Mouse (Mus musculus) midbrain, embryonic 11.5 days (tissue): ENCODE results near the gene Spata31d1b. TPM values are rescaled to one million over a fixed set of nuclear protein-coding genes. Genes with fewer than 3 reads are reported as not detected.
"Not testable (repeated sequence)": the region's sequence is repeated elsewhere in the genome, so short reads cannot be mapped to it uniquely, and the experiment has no call there.

Source experiments
- ATAC-seq: fragments of 200-750 bp; cut with Nextera tagmentation; 2 replicates; pipeline ENCODE4 v1.8.0; 2017; ENCODE audit warnings: moderate TSS enrichment, moderate library complexity; ENCODE audit not compliant: low FRiP score
- DNase-seq: peaks from one replicate; pipeline ENCODE4 v3.0.0; 2015; ENCODE audit warnings: low spot score; ENCODE audit errors: missing footprints
- H3K27ac ChIP-seq: fragments of 300-500 bp; sonication (generic); 2 replicates; pipeline ENCODE4 v1.5.1; 2014; ENCODE audit warnings: low read depth, low read length
- H3K27me3 ChIP-seq: fragments of 300-500 bp; sonication (generic); 2 replicates; pipeline ENCODE4 v1.6.1; 2014; ENCODE audit warnings: mild to moderate bottlenecking, low read length, moderate library complexity, mixed read lengths; ENCODE audit not compliant: control insufficient read depth, insufficient read depth
- H3K36me3 ChIP-seq: fragments of 300-500 bp; sonication (generic); 2 replicates; pipeline ENCODE4 v1.6.1; 2014; ENCODE audit warnings: mild to moderate bottlenecking, low read length, moderate library complexity, mixed read lengths; ENCODE audit not compliant: control insufficient read depth, insufficient read depth
- H3K4me1 ChIP-seq: fragments of 300-500 bp; sonication (generic); 2 replicates; pipeline ENCODE4 v1.6.1; 2014; ENCODE audit warnings: low read length; ENCODE audit not compliant: control insufficient read depth, insufficient read depth
- H3K4me2 ChIP-seq: fragments of 300-500 bp; sonication (generic); 2 replicates; pipeline ENCODE4 v1.6.1; 2014; ENCODE audit warnings: mild to moderate bottlenecking, moderate library complexity
- H3K4me3 ChIP-seq: fragments of 300-500 bp; sonication (generic); 2 replicates; pipeline ENCODE4 v1.5.1; 2014; ENCODE audit warnings: low read depth, low read length
- H3K9ac ChIP-seq: fragments of 300-500 bp; sonication (generic); 2 replicates; pipeline ENCODE4 v1.6.1; 2014; ENCODE audit warnings: low read length
- H3K9me3 ChIP-seq: fragments of 300-500 bp; sonication (generic); 2 replicates; pipeline ENCODE4 v1.6.1; 2016; ENCODE audit warnings: low read length; ENCODE audit not compliant: control insufficient read depth
- WGBS: fragments of 180-500 bp; shearing (Covaris S2); extraction: QIAGEN DNeasy Blood & Tissue Kit; methylation state at CpG from one replicate; pipeline ENCODE4 v1.1.7; 2014; 5-methylcytosine and 5-hydroxymethylcytosine counted together
- polyA plus RNA-seq: library from polyadenylated mRNA; unstranded; fragments of >200 nt; fragmentation: Nextera tagmentation; extraction: Ambion mirVana; gene quantifications from 2 replicates; pipeline ENCODE4 v1.2.1, GENCODE M21; 2014

Spata31d1b gene
- polyA plus RNA-seq, 1 experiment from 2014 or later: 0.05 TPM

GRCm38 (mm10) chr13:59704562-59704961 is 7.5 kb upstream of the Spata31d1b start:
- H3K4me1 ChIP-seq: no peaks in the 10 kb centered on the region
- no peak overlapping the region for H3K27ac ChIP-seq
- no peak overlapping the region for H3K9ac ChIP-seq
- H3K4me3 ChIP-seq: no peak overlapping the region
- DNase-seq (no peak), ATAC-seq (no peak)
- no peaks in the 10 kb centered on the region for H3K27me3 ChIP-seq
- H3K36me3 ChIP-seq: no peaks in the 10 kb centered on the region
- no peak overlapping the region for H3K4me2 ChIP-seq
- no peaks in the 10 kb centered on the region for H3K9me3 ChIP-seq
- WGBS: 66% methylated on average over 12 of the region's 12 CpGs

- ATAC-seq: no peak
- no peaks in the 10 kb centered on the region for H3K4me1 ChIP-seq
- no peak within 1 kb of the TSS for H3K9ac ChIP-seq
- no peak within 1 kb of the TSS for H3K4me2 ChIP-seq
- H3K27ac ChIP-seq: no peak within 1 kb of the TSS
- no peak within 1 kb of the TSS for H3K4me3 ChIP-seq
- peak; percentile 84 for DNase-seq
- H3K27me3 ChIP-seq: no peaks in the 10 kb centered on the region
- H3K9me3 ChIP-seq: no peaks in the 10 kb centered on the region
- no peaks in the 10 kb centered on the region for H3K36me3 ChIP-seq
- 93% methylated on average over 15 of the region's 15 CpGs for WGBS
Observed at GRCm38 (mm10) chr13:59710230-59710629, 1.9 kb upstream of the Spata31d1b start, which contains the start of gene Spata31d1a. Gene Spata31d1a (minus strand): TSS chr13:59710330.

- no peak for DNase-seq
- no peak overlapping the region for H3K27ac ChIP-seq
- H3K9me3 ChIP-seq: no peaks in the 10 kb centered on the region
- no peaks in the 10 kb centered on the region for H3K4me1 ChIP-seq
- WGBS: 41% methylated on average over 3 of the region's 3 CpGs
- H3K27me3 ChIP-seq: no peaks in the 10 kb centered on the region
- ATAC-seq: no peak
- no peak overlapping the region for H3K4me2 ChIP-seq
- H3K4me3 ChIP-seq: no peak overlapping the region
- no peak overlapping the region for H3K9ac ChIP-seq
- H3K36me3 ChIP-seq: no peaks in the 10 kb centered on the region
Observed at GRCm38 (mm10) chr13:59713710-59714109, 1.6 kb downstream of the Spata31d1b start.

GRCm38 (mm10) chr13:59718857-59719440 is 6.9 kb downstream of the Spata31d1b start:
- not testable (repeated sequence) for H3K27me3 ChIP-seq, H3K4me3 ChIP-seq, H3K27ac ChIP-seq, H3K4me2 ChIP-seq, H3K9me3 ChIP-seq, H3K9ac ChIP-seq, H3K4me1 ChIP-seq, H3K36me3 ChIP-seq, ATAC-seq
- WGBS: 40% methylated on average over 6 of the region's 6 CpGs
- peak; percentile 81 for DNase-seq

- Histone ChIP-seq H3K36me3 (no peaks in the 10 kb centered on the region), H3K9ac (no peak overlapping the region), H3K4me2 (no peak overlapping the region), H3K9me3 (no peaks in the 10 kb centered on the region), H3K27me3 (no peaks in the 10 kb centered on the region), H3K4me1 (no peaks in the 10 kb centered on the region), H3K4me3 (no peak overlapping the region), H3K27ac (no peak overlapping the region)
- DNase-seq (peak; percentile 74), ATAC-seq (no peak)
- 89% methylated on average over 1 of the region's 1 CpGs for WGBS
Observed at GRCm38 (mm10) chr13:59719475-59719874, 7.4 kb downstream of the Spata31d1b start.

- not testable (repeated sequence) for H3K27ac ChIP-seq, H3K4me3 ChIP-seq, H3K9me3 ChIP-seq, H3K4me2 ChIP-seq, H3K27me3 ChIP-seq, H3K4me1 ChIP-seq, DNase-seq, ATAC-seq, H3K9ac ChIP-seq, H3K36me3 ChIP-seq
- 89% methylated on average over 1 of the region's 1 CpGs for WGBS
Observed at GRCm38 (mm10) chr13:59722089-59722488, 10.0 kb downstream of the Spata31d1b start.

GRCm38 (mm10) chr13:59726139-59726867 is 14.2 kb downstream of the Spata31d1b start:
- Histone ChIP-seq H3K4me3 (no peak overlapping the region), H3K9ac (peak overlapping the region; percentile 33; the same call in 1 of the 2 replicates), H3K27ac (no peak overlapping the region), H3K4me1 (0 out of 2 replicates have a peak, but pooled peaks cover 2% of the 10 kb centered on the region), H3K27me3 (no peaks in the 10 kb centered on the region), H3K9me3 (no peaks in the 10 kb centered on the region), H3K36me3 (no peaks in the 10 kb centered on the region), H3K4me2 (peak overlapping the region; percentile 1; the same call in 1 of the 2 replicates)
- ATAC-seq (no peak), DNase-seq (peak; percentile 84)
- WGBS: 34% methylated on average over 29 of the region's 29 CpGs

GRCm38 (mm10) chr13:59728378-59729093 is 16.5 kb downstream of the Spata31d1b start:
- Histone ChIP-seq H3K36me3 (no peaks in the 10 kb centered on the region), H3K27ac (no peak overlapping the region), H3K4me1 (0 out of 2 replicates have a peak, but pooled peaks cover 2% of the 10 kb centered on the region), H3K4me3 (no peak overlapping the region), H3K4me2 (no peak overlapping the region), H3K27me3 (no peaks in the 10 kb centered on the region), H3K9me3 (no peaks in the 10 kb centered on the region), H3K9ac (no peak overlapping the region)
- 34% methylated on average over 7 of the region's 7 CpGs for WGBS
- ATAC-seq (peak; percentile 89), DNase-seq (peak; percentile 96)

GRCm38 (mm10) chr13:59731652-59732051 is 19.6 kb downstream of the Spata31d1b start, which contains the start of gene Spata31d1d:
Gene Spata31d1d (minus strand): TSS chr13:59731752.
- no peaks in the 10 kb centered on the region for H3K27me3 ChIP-seq
- H3K9me3 ChIP-seq: no peaks in the 10 kb centered on the region
- 44% methylated on average over 6 of the region's 7 CpGs for WGBS
- H3K4me2 ChIP-seq: no peak within 1 kb of the TSS
- no peak within 1 kb of the TSS for H3K4me3 ChIP-seq
- no peaks in the 10 kb centered on the region for H3K4me1 ChIP-seq
- H3K36me3 ChIP-seq: no peaks in the 10 kb centered on the region
- ATAC-seq (no peak), DNase-seq (no peak)
- H3K9ac ChIP-seq: no peak within 1 kb of the TSS
- H3K27ac ChIP-seq: no peak within 1 kb of the TSS
